Mouse (Mus musculus) heart, adult 9 months (tissue): Measurements from ENCODE around the gene Cetn4.
A peak's percentile ranks its signal among the peaks of the same experiment; 100 is the strongest.

Experiments
- DNase-seq, 2 experiments: peaks; one replicate each; pipeline ENCODE4 v3.0.0; 2022; ENCODE audit warnings: low spot score in 2 of 2

Cetn4 gene

DNA sequence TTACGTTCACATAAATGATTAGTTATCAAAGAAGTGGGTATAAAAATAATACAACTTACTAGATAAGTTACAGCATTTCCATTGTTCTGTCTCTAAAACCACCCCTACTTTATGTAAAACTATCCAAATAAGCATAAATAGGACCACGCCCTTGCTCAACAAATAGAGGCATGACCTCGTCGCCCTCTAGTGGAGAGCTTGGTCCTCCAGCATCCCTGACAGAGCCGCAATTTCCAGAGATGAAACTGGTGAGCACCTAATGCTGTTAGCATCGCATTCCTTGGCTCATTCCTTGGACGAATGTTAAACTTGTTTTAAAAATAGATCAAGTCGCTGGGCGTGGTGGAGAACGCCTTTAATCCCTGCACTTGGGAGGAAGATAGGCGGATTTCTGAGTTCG is 9.8 kb downstream of the Cetn4 start:
- peak in 1 of 2 experiments; percentile 19 for DNase-seq

- no peak for DNase-seq
Observed at GRCm38 (mm10) chr3:37299470-37299869, 13.0 kb downstream of the Cetn4 start.

- DNase-seq: no peak
Observed at GRCm38 (mm10) chr3:37292654-37293053, 19.9 kb downstream of the Cetn4 start.

- no peak for DNase-seq
Observed at GRCm38 (mm10) chr3:37291929-37292328, 20.6 kb downstream of the Cetn4 start.

DNA sequence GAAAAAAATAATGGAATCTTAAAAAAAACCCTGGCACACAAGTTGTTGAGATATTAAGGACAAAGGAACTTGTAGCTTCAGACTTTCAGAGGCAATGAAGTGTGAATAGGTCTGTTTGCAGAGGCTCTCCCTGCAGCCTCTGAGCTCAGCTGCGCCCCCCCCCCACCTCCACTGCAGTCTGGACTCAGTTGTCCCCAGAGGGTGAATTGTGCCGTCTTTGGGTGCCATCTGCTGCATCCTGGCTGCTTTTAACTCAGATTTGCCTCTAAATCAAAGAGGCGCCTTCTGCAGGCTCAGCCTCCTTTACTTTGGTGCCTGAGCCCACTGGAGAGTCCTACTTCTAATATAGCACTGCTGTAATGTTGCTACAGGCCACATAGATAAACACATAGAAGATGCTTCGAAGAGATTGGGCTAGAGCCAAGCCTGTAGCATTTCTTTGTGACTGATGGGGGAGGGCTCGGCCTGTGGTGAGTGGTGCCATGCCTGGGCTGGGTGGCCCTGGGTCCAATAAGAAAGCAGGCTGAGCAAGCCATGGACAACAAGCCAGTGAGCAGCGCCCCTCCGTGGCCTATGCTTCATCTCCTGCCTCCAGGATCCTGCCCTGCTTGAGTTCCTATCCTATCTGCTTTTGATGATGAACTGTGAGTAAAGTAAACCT is 21.5 kb downstream of the Cetn4 start:
- DNase-seq: no peak

GRCm38 (mm10) chr3:37289237-37289636 is 23.3 kb downstream of the Cetn4 start:
- no peak for DNase-seq

DNA sequence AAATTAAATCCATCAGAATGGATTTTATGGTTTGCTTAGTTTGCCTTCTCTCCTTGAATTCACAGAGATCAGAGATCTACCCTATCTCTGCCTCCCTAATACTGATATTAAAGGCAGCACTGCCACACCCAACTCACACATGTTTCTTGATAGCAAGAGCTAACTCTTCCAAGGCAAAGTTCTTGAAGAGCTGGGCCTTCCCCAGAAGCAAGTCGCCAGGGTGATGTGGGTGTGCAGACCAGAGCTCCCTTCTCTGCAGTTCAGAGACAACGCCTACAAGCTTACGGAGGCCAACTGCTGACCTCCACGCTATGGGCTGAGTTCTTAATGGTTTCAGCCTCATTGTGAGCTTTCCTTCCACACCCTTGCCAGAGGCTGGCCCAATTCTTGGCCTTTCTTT is 29.3 kb downstream of the Cetn4 start:
- no peak for DNase-seq

DNA sequence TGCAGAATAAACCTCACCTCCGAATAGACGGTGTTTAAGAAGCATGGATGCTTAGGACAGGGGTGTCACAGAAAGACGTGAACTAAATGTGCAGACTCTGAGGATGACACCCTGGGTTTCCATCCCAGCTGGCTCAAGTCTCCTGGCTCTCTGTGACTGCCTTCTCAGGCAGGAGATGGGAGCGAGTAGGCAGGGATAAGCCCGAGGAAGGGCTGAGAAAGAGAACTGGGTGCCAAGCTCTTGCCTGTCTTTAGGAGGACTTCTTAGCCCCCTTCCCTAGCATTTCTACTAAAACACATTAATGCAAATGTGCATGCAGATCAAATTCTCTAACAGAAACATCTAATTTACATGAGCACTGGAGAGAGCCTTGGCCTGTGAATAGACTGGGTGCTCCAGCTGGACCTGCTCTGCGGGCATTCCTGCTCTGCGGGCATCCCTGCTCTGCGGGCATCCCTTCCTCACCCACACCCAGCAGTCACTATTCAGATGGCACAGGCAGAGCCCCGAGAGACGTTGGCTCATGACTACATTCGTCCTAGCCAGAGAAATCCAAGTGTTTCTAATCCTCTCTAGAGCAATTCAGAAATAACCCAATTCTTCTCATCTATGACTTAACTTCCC is 30.1 kb downstream of the Cetn4 start:
- no peak for DNase-seq

GRCm38 (mm10) chr3:37280871-37281270 is 31.6 kb downstream of the Cetn4 start:
- DNase-seq: no peak

- DNase-seq: no peak
Observed at GRCm38 (mm10) chr3:37280221-37280620, 32.3 kb downstream of the Cetn4 start.

GRCm38 (mm10) chr3:37274661-37275060 is 37.8 kb downstream of the Cetn4 start:
- DNase-seq: no peak

- no peak for DNase-seq
Observed at GRCm38 (mm10) chr3:37273092-37273491, 39.4 kb downstream of the Cetn4 start.

- DNase-seq: peak; percentile 11 to 18
Observed at GRCm38 (mm10) chr3:37271209-37271608, 41.3 kb downstream of the Cetn4 start.

DNA sequence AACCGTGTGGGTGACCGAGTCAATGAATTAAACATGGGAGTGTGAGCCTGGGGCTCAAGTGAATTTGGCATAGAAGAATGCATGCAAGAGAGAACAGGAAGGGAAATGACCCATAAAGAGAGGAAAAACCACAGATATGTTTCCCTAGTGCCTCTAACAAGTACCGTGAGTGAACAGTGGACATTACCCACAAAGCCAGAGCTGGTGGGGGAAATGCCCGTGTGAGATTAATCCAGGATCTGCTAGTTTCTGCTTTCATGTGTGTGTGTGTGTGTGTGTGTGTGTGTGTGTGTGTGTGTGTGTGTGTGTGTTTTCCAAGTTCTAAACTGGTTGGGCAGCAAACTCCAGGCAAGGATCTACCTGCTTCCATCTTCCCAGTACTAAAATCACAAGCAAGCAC is 42.6 kb downstream of the Cetn4 start:
- DNase-seq: no peak

DNA sequence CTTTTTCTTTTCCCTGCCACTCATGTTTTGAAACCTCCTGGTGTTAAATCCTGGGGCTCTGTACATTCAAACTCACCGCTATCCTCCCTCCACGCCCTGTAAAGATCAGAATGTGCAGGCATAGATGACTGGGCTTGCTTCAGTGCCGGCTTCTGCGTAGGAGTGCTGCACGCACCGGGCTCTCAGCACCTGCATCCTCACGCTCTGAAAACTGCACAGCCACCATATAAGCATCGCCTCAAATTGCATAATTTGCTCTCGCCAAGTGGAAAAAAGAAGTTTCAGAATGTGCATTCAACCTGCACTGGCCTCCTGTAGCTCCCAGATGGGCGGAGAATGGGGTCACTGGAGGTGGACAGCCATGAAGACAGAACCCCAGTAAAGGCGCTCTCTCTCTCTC is 44.2 kb downstream of the Cetn4 start:
- DNase-seq: no peak

DNA sequence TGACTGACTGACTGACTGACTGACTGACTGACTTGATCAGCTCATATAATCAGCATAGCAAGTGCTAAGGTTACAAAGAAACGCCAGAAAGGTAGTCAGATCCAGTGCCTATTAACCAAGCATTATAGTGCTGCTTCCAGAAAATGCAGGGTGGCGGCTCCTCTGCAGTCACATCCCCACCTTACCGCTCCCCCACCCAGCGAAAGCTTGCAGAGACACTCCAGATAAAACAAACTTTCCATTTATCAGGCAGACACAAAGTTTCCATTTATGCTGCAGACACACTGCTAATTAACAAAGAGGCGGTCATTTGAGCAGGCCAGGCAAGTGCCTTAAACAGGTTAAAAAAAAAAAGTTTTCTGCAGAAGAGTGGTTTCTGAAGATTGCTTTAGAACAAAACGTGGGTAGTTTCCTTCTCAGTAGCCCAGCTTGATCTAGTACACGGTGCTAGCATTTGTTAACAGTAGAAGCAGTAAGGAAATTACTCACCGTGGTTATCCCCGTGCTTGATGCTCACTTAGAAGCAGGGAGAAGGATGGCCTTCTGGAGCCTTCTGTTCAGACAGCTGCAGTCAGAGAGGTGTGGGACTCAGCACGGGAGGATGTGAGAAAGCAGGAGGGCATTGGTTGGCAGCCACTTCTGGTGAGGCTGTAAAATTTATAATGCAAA is 53.0 kb downstream of the Cetn4 start:
- DNase-seq: no peak

- no peak for DNase-seq
Observed at GRCm38 (mm10) chr3:37257776-37258175, 54.7 kb downstream of the Cetn4 start.
